Mouse (Mus musculus) heart, adult 18-20 months (tissue): Measurements from ENCODE around the gene Clec4b2. TPM values are rescaled to one million over a fixed set of nuclear protein-coding genes. Genes with fewer than 3 reads are reported as not detected.

Experiments
- total RNA-seq, 2 experiments: library from RNA; stranded (reverse); gene quantifications; 2 replicates each; pipeline ENCODE4 v1.2.3; 2021

Clec4b2 gene
- total RNA-seq, 2 experiments from 2014 or later, result not detected

Other genes with a start within 250 kb of the Clec4b2 start
- gene Clec4a3, start 220.4 kb upstream of the Clec4b2 start, total RNA-seq, result 1 to 10 TPM; 3.0 to 4.3 TPM
- gene Clec4a4, start 182.5 kb upstream of the Clec4b2 start, total RNA-seq, result not detected
- gene Clec4b1, start 122.9 kb upstream of the Clec4b2 start, total RNA-seq, result not detected
- gene Clec4a2, start 66.5 kb upstream of the Clec4b2 start, total RNA-seq, result 1 to 10 TPM; 1.3 to 1.5 TPM
- gene Clec4n, start 57.0 kb downstream of the Clec4b2 start, total RNA-seq, result under 1 TPM; 0.35 to 0.85 TPM
- gene Clec4d, start 89.2 kb downstream of the Clec4b2 start, total RNA-seq, result under 1 TPM; 0.35 to 0.41 TPM
- gene Clec4e, start 117.0 kb downstream of the Clec4b2 start, total RNA-seq, result under 1 TPM; 0.37 to 0.41 TPM
- not detected for gene Vmn2r19, start 135.4 kb downstream of the Clec4b2 start, total RNA-seq
- not detected for gene Vmn2r20, start 245.2 kb downstream of the Clec4b2 start, total RNA-seq